Mouse (Mus musculus): ENCODE measurements around the gene Lingo4. TPM values are rescaled to one million over a fixed set of nuclear protein-coding genes. Genes with fewer than 3 reads are reported as not detected.

The Lingo4 gene
- polyA plus RNA-seq, 1 experiment = not detected

DNA sequence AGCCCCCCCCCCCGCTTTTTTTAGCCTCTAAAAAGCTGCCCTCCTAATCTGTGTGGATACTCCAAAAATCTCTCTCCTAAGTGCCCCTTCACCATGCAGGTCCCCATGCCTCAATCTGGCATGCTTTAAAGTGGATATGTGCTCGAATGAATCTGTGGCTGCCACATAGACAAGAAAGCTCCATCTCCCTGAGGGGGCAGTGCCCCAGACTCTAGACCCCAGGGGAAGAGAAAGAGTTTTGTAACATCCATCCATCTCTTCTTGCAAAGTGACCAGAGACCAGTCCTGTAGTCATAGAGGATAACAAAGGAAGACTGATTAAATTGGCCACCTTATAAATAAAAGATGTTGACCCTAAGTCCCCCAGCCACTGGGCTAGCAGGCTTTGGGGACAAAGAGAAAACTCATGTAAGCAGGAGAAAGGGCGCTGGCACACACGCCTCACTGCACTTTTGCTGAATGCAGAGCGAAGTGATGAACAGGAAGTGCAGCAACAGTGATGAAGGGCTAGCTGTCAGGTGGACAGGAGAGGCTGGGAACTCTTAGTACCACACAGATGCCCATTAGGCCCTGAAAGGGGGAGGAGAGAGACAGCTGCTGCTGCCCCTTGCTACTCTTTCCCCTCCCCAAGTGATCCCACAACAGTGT, 1.5 kb downstream of the Lingo4 start:
- Histone ChIP-seq H3K36me3 (replicated peaks; ENCODE audit: low read length) (no peaks in the 10 kb centered on the region), H3K9me3 (no peaks in the 10 kb centered on the region), H3K4me3 (replicated peaks) (no peak overlapping the region), H3K4me1 (peaks cover 7% of the 10 kb centered on the region), H3K27me3 (replicated peaks) (peaks cover 91% of the 10 kb centered on the region)
- TF ChIP-seq FLI1 (IDR thresholded peaks at IDR 0.05; ENCODE audit: low read length) (no peak), GATA1 (IDR thresholded peaks at IDR 0.05; ENCODE audit: borderline replicate concordance, low read length) (no peak)

DNA sequence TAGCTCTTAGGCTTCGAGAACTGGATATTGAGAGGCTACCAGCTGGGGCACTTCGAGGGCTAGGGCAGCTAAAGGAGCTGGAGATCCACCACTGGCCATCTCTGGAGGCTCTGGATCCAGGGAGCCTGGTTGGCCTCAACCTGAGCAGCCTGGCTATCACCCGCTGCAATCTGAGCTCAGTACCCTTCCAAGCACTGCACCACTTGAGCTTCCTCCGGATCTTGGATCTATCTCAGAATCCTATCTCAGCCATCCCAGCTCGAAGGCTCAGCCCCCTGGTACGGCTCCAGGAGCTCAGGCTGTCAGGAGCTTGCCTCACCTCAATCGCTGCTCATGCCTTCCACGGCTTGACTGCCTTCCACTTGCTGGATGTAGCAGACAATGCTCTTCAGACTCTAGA, 4.1 kb downstream of the Lingo4 start:
- peaks cover 85% of the 10 kb centered on the region for H3K27me3 ChIP-seq (replicated peaks)

DNA sequence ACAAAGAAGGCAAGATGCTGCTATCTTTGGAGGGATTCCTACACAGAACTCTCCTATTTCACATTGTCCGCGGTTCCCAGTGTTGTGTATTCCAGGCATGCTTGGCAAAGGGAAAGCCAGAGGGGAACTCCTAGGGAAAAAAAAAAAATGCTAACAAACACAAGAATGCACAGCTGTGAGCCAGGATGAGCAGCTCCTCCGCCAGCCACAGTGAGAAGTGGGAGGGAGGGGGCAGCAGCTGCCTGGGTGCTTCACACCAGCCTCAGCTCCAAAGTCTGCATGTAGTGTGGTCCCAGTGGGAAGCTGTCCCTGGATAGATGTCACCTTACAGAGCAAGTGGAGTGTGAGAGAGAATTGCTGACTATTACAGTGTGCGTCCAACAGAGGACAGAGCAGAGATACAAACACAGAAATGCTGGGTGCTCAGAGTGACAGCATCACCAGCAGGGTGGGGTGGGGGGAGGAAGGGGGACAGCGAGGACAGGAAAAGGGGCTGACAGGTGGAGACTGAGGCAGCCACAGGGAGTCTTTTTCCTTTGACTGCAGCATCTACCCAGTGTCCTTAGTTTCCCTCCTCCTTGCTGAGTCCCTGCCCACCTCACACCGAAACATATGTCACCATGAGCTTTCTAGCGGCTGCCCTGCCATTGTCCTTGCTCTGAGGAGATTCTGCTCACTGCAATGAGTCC, 6.2 kb downstream of the Lingo4 start:
- Histone ChIP-seq H3K36me3 (replicated peaks; ENCODE audit: low read length) (no peaks in the 10 kb centered on the region), H3K4me1 (no peaks in the 10 kb centered on the region; the same call in 1 of the 2 replicates), H3K4me3 (replicated peaks) (no peak overlapping the region), H3K9me3 (no peaks in the 10 kb centered on the region), H3K27me3 (replicated peaks) (peaks cover 65% of the 10 kb centered on the region)
- no peak for TF ChIP-seq FLI1 (IDR thresholded peaks at IDR 0.05; ENCODE audit: low read length)
- TF ChIP-seq GATA1 (IDR thresholded peaks at IDR 0.05; ENCODE audit: borderline replicate concordance, low read length) = no peak

More for the DNA sequence above, 4.1 kb downstream of the Lingo4 start:
- H3K4me1 ChIP-seq = peaks cover 7% of the 10 kb centered on the region
- no peaks in the 10 kb centered on the region for H3K9me3 ChIP-seq
- TF ChIP-seq GATA1 (IDR thresholded peaks at IDR 0.05; ENCODE audit: borderline replicate concordance, low read length) = no peak
- no peak for TF ChIP-seq FLI1 (IDR thresholded peaks at IDR 0.05; ENCODE audit: low read length)
- H3K36me3 ChIP-seq (replicated peaks; ENCODE audit: low read length) = no peaks in the 10 kb centered on the region
- H3K4me3 ChIP-seq (replicated peaks) = no peak overlapping the region

DNA sequence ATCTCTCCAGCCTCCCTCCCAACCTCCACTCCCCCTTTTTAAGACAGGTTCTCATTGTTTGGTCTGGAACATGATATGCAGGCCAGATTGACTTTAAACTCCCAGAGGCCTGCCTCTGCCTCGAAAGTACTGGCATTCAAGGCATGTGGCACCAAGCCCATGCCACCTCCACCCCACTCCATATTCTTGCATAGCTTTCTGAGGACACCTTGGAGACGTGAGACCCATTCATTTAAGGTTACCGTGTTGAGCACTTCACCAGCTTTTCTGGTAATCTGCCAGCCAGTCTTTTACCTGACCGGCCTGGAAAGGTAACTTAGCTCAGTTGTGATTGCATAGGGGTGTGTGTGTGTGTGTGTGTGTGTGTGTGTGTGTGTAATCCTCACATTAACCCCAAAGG, 7.2 kb downstream of the Lingo4 start:
- TF ChIP-seq FLI1 (IDR thresholded peaks at IDR 0.05; ENCODE audit: low read length) (no peak), GATA1 (IDR thresholded peaks at IDR 0.05; ENCODE audit: borderline replicate concordance, low read length) (no peak)
- no peaks in the 10 kb centered on the region for H3K9me3 ChIP-seq
- H3K4me1 ChIP-seq = no peaks in the 10 kb centered on the region
- no peaks in the 10 kb centered on the region for H3K36me3 ChIP-seq (replicated peaks; ENCODE audit: low read length)
- peaks cover 55% of the 10 kb centered on the region for H3K27me3 ChIP-seq (replicated peaks)
- no peak overlapping the region for H3K4me3 ChIP-seq (replicated peaks)

DNA sequence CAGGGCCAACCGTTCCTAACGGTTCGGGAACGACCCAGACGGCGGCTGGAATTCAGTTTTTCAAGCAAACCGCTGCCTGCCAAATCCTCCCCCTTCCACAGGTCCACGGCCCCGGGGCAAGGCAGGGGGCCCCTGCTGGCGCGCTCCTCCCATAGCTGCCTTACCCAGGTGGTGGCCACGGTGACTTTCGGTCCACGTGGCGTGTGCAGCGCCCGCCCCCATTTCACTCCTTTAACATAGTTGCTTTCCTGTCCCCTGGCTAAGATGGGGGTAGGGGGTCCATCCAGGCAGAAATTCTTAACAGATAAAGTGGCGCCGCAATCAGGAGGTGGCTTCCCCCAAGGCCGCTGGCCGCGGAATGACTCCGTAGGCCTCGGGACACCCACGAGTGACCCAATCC, 14.2 kb downstream of the Lingo4 start:
- H3K4me1 ChIP-seq = peaks cover 15% of the 10 kb centered on the region
- H3K27me3 ChIP-seq (replicated peaks) = peaks cover 6% of the 10 kb centered on the region
- no peaks in the 10 kb centered on the region for H3K9me3 ChIP-seq
- no peaks in the 10 kb centered on the region for H3K36me3 ChIP-seq (replicated peaks; ENCODE audit: low read length)
- TF ChIP-seq FLI1 (IDR thresholded peaks at IDR 0.05; ENCODE audit: low read length) (no peak), GATA1 (IDR thresholded peaks at IDR 0.05; ENCODE audit: borderline replicate concordance, low read length) (no peak)
- peak overlapping the region; percentile 94 for H3K4me3 ChIP-seq (replicated peaks)

DNA sequence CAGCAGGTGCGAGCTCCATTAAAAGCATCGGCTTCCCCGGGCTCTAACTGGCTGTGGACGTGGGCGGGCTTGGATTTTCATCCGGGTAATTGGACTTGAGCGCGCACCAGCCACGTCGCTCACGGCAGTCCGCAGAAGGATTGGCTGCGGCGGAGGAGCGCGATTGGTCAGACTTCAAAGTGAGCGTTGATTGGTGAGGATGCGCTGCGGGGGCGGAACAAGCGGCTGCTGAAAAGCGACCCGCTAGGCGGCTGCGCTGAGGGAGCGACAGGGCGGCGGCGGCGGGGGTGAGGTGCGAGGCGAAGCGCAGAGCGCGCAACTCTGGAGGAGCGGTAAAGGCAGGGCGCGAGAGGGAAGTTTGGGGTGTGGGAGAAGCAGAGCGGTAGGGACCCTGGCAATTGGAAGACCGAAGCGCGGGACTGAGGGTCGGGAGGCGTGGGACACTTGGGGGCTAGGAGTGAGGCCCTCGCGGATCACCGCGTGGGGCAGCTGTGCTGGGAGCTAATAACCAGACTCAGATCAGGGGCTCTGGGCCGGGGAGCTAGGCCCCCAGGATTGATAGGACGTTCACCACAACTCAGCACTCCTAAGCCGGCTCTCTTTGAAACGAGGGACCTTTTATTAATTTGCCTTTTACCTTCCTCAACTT, 14.8 kb downstream of the Lingo4 start, which contains the start of gene Tdrkh:
TSS of gene Tdrkh (plus strand) at position 243 of the 649 bp plus-strand sequence.
- TF ChIP-seq FLI1 (IDR thresholded peaks at IDR 0.05; ENCODE audit: low read length) (no peak), GATA1 (IDR thresholded peaks at IDR 0.05; ENCODE audit: borderline replicate concordance, low read length) (no peak)
- peaks cover 15% of the 10 kb centered on the region for H3K4me1 ChIP-seq
- H3K9me3 ChIP-seq = no peaks in the 10 kb centered on the region
- H3K4me3 ChIP-seq (replicated peaks) = peak within 1 kb of the TSS; percentile 94
- no peaks in the 10 kb centered on the region for H3K36me3 ChIP-seq (replicated peaks; ENCODE audit: low read length)
- H3K27me3 ChIP-seq (replicated peaks) = peaks cover 6% of the 10 kb centered on the region

DNA sequence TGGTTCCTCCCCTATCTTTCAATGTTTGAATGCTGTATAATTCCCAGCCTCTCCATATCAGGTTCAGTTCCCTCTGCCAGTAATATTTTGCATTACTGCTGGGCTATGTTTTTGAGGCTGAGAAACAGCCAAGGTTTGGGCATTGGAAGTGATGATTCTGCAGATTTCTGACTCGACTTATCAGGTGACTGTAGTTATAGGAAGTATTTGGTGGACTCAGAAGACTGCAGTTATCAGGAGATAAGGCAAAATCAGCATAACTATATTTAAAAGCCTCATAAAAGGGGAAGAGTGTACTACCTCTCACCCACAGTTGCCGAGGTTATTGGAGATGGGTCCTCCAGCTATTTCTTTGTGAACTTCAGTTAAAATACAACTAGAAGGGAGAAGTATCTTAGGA, 32.7 kb downstream of the Lingo4 start:
- peaks cover 22% of the 10 kb centered on the region for H3K36me3 ChIP-seq (replicated peaks; ENCODE audit: low read length)
- no peak for TF ChIP-seq FLI1 (IDR thresholded peaks at IDR 0.05; ENCODE audit: low read length)
- no peak for TF ChIP-seq GATA1 (IDR thresholded peaks at IDR 0.05; ENCODE audit: borderline replicate concordance, low read length)
- H3K27me3 ChIP-seq (replicated peaks) = peaks cover 2% of the 10 kb centered on the region
- no peaks in the 10 kb centered on the region for H3K9me3 ChIP-seq
- H3K4me3 ChIP-seq (replicated peaks) = no peak overlapping the region
- H3K4me1 ChIP-seq = peaks cover 6% of the 10 kb centered on the region

DNA sequence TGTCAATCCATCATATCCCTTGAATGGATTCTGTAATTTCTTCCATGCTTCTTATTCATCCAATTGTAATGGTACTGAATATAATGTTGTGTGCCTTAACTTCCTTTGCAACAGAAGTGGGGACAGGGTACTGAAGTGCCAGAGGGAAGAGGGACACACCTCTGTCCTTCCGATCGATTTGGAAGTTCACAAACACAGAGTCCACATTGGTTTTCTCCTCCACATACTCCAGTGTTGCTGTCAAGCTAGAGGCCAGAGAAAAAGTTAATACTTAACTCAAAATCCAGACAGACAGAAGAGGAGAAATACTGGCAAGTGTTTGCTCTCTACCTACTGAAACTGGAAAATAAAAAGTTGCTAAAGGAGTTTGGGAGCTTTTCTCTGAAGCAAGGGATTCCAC, 36.0 kb downstream of the Lingo4 start:
- H3K27me3 ChIP-seq (replicated peaks) = peaks cover 2% of the 10 kb centered on the region
- peaks cover 6% of the 10 kb centered on the region for H3K4me1 ChIP-seq
- H3K9me3 ChIP-seq = no peaks in the 10 kb centered on the region
- TF ChIP-seq FLI1 (IDR thresholded peaks at IDR 0.05; ENCODE audit: low read length) (no peak), GATA1 (IDR thresholded peaks at IDR 0.05; ENCODE audit: borderline replicate concordance, low read length) (no peak)
- H3K4me3 ChIP-seq (replicated peaks) = no peak overlapping the region
- H3K36me3 ChIP-seq (replicated peaks; ENCODE audit: low read length) = peaks cover 6% of the 10 kb centered on the region

DNA sequence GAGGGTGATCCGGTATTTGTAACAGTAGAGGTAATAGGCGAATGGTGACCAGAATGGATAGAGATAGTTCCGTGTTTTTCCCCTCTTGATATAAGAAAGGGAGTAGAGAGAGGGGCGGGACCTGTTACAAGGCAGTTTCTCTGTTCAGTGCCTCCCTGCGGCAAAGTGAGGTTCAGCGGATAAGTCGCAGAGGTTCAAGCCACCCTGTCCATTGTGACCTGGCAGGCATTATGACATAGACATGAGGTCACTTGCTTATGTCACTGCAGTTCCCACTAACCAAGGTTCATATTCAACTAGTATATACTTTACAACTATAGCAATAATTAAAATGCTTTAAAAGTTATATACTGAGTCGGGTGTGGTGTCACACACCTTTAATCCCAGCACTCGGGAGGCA, 38.1 kb downstream of the Lingo4 start:
- Histone ChIP-seq H3K9me3 (no peaks in the 10 kb centered on the region), H3K4me1 (0 out of 2 replicates have a peak, but pooled peaks cover 4% of the 10 kb centered on the region), H3K36me3 (replicated peaks; ENCODE audit: low read length) (no peaks in the 10 kb centered on the region), H3K4me3 (replicated peaks) (no peak overlapping the region), H3K27me3 (replicated peaks) (peaks cover 6% of the 10 kb centered on the region)
- TF ChIP-seq GATA1 (IDR thresholded peaks at IDR 0.05; ENCODE audit: borderline replicate concordance, low read length) (no peak), FLI1 (IDR thresholded peaks at IDR 0.05; ENCODE audit: low read length) (no peak)

DNA sequence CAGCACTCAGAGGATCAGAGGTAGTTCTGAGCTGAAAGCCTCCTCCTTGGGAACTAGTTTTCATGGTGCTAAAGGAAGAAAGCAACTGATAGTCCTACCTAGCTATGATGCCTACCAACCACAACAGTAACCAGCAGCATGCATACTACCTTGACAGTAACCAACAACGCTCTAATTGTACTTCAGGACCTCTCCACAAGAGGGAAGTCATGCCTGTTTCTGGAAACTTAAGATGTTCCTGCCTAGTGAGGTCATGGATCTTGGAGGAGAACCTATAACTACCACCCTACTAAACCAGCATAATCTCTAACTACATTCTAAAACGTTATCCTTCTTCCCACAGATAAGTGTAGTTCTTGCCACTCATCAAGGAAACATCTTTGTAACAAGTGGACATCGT, 42.9 kb downstream of the Lingo4 start:
- H3K36me3 ChIP-seq (replicated peaks; ENCODE audit: low read length) = peaks cover 19% of the 10 kb centered on the region
- H3K4me1 ChIP-seq = peaks cover 20% of the 10 kb centered on the region
- no peaks in the 10 kb centered on the region for H3K9me3 ChIP-seq
- peaks cover 5% of the 10 kb centered on the region for H3K27me3 ChIP-seq (replicated peaks)
- TF ChIP-seq GATA1 (IDR thresholded peaks at IDR 0.05; ENCODE audit: borderline replicate concordance, low read length) (no peak), FLI1 (IDR thresholded peaks at IDR 0.05; ENCODE audit: low read length) (no peak)
- no peak overlapping the region for H3K4me3 ChIP-seq (replicated peaks)

Data from megakaryocyte, embryonic 14.5 days (primary cell).